Mouse (Mus musculus) liver, adult 2 months (tissue): ENCODE data around the gene Msl1.

ENCODE experiments used
- CTCF ChIP-seq: fragments of 200-500 bp; IDR thresholded peaks from 2 replicates; pipeline ENCODE4 v1.5.1; 2011; ENCODE audit warnings: low read depth, low read length, control low read depth
- POLR2A ChIP-seq: fragments of 200-500 bp; IDR thresholded peaks from 2 replicates; pipeline ENCODE4 v1.6.1; 2011; ENCODE audit warnings: low read length, control low read depth; ENCODE audit not compliant: insufficient read depth; ENCODE audit errors: extremely low read depth

DNA sequence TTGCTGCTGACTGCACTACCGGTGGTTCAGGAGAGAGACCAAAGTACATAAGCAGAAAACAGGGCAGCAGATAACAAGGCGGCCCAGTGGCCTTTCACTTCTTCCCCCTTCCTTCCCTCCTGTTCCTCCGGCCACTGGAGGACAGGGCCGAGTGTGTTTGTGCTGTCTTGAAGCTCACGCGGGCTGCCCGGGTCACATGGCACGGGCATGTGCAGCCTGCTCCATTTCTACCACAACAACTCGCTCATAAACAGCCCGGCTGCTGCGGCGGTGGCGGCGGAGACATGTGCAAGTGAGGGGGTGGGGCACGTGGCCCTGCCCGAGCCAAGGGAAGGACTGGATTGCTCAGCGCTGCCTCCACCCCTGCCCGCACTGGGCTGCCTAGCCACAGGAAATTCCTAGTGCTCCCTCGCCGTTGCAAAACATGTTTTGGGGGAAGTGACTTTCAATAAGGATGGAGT, 12.1 kb upstream of the Msl1 start:
- TF ChIP-seq POLR2A (peak; percentile 48; the same call in 1 of the 2 replicates), CTCF (no peak)
